Mouse (Mus musculus): ENCODE data around the gene Gabpa. TPM values are rescaled to one million over a fixed set of nuclear protein-coding genes. Genes with fewer than 3 reads are reported as not detected.

The Gabpa gene
- total RNA-seq (2014; fragmentation: Nextera tagmentation) (127 and 162 TPM in 2 replicates), total RNA-seq (2017) (69.1 and 80.6 TPM in 2 replicates), polyA plus RNA-seq (2012) (5.8 and 6.2 TPM in 2 replicates)

- TF ChIP-seq TAL1 (conservative IDR thresholded peaks at IDR 0.05; ENCODE audit: low read depth, low read length) (no peak), GATA1 (IDR thresholded peaks at IDR 0.05; ENCODE audit: borderline replicate concordance, low read length) (no peak), CTCF (IDR thresholded peaks at IDR 0.05; ENCODE audit: low read depth, low read length) (no peak), POLR2AphosphoS5 (IDR thresholded peaks at IDR 0.05; ENCODE audit: insufficient replicate concordance, low read depth, low read length) (no peak), GATA2 (IDR thresholded peaks at IDR 0.05; ENCODE audit: borderline replicate concordance, low read depth, low read length) (no peak)
- H3K36me3 ChIP-seq (replicated peaks), result peaks cover 63% of the 10 kb centered on the region
Measured at GRCm38 (mm10) chr16:84834745-84835440, at the start of gene Gabpa. Gabpa (plus strand) TSS chr16:84834925.

DNA sequence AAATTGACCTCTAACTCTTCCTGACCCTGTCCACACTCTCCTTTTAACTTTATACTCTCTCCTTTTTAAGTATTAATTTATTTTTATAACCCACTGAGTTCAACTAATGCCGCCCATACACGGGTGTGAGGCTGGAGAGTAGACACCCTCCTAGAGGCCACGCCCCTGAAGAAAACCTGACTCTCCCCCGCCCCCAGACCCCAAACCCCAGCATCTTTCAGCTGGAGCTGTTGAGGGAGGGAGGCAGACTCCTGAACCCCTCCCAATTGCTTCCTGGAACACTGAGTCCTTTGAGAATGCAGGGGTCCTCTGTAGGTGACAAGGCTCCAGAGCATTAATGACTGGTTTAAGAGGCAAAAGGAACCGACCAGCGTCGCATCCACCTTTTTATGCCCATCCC lies 49.8 kb upstream of the Gabpa start:
- DNase-seq (ENCODE audit: low spot score), result no peak
- no peak for ATAC-seq (ENCODE audit: extremely low read depth, insufficient number of reproducible peaks, low FRiP score, poor library complexity, severe bottlenecking)
- TF ChIP-seq POLR2AphosphoS5 (IDR thresholded peaks at IDR 0.05; ENCODE audit: insufficient replicate concordance, low read depth, low read length) (no peak), GATA1 (IDR thresholded peaks at IDR 0.05; ENCODE audit: borderline replicate concordance, low read length) (no peak), CTCF (IDR thresholded peaks at IDR 0.05; ENCODE audit: low read depth, low read length) (no peak), GATA2 (IDR thresholded peaks at IDR 0.05; ENCODE audit: borderline replicate concordance, low read depth, low read length) (no peak), TAL1 (conservative IDR thresholded peaks at IDR 0.05; ENCODE audit: low read depth, low read length) (no peak)
- H3K4me1 ChIP-seq (ENCODE audit: insufficient read depth, low read depth, low read length), result no peaks in the 10 kb centered on the region
- H3K9me3 ChIP-seq (replicated peaks), result no peaks in the 10 kb centered on the region
- no peak overlapping the region for H3K4me3 ChIP-seq (ENCODE audit: low read depth, low read length)
- H3K36me3 ChIP-seq (replicated peaks), result no peaks in the 10 kb centered on the region
- no peaks in the 10 kb centered on the region for H3K27me3 ChIP-seq (ENCODE audit: insufficient read depth, low read length)

More at GRCm38 (mm10) chr16:84834745-84835440, at the start of gene Gabpa:
- ATAC-seq (ENCODE audit: extremely low read depth, insufficient number of reproducible peaks, low FRiP score, poor library complexity, severe bottlenecking) (peak; percentile 92), DNase-seq (ENCODE audit: low spot score) (peak; percentile 77)
- peak within 1 kb of the TSS; percentile 81 for H3K4me3 ChIP-seq (ENCODE audit: low read depth, low read length)
- H3K4me1 ChIP-seq (ENCODE audit: insufficient read depth, low read depth, low read length), result peaks cover 40% of the 10 kb centered on the region
- no peaks in the 10 kb centered on the region for H3K27me3 ChIP-seq (ENCODE audit: insufficient read depth, low read length)
- no peaks in the 10 kb centered on the region for H3K9me3 ChIP-seq (replicated peaks)

- Histone ChIP-seq H3K36me3 (replicated peaks) (no peaks in the 10 kb centered on the region), H3K4me3 (ENCODE audit: low read depth, low read length) (no peak overlapping the region), H3K9me3 (replicated peaks) (peaks cover 3% of the 10 kb centered on the region), H3K27me3 (ENCODE audit: insufficient read depth, low read length) (no peaks in the 10 kb centered on the region), H3K4me1 (ENCODE audit: insufficient read depth, low read depth, low read length) (no peaks in the 10 kb centered on the region)
- TF ChIP-seq GATA2 (IDR thresholded peaks at IDR 0.05; ENCODE audit: borderline replicate concordance, low read depth, low read length) (no peak), TAL1 (conservative IDR thresholded peaks at IDR 0.05; ENCODE audit: low read depth, low read length) (no peak), POLR2AphosphoS5 (IDR thresholded peaks at IDR 0.05; ENCODE audit: insufficient replicate concordance, low read depth, low read length) (no peak)
- ATAC-seq (ENCODE audit: extremely low read depth, insufficient number of reproducible peaks, low FRiP score, poor library complexity, severe bottlenecking), result no peak
- no peak for DNase-seq (ENCODE audit: low spot score)
Measured at GRCm38 (mm10) chr16:84790595-84791165, 44.0 kb upstream of the Gabpa start.

GRCm38 (mm10) chr16:84793401-84793800 lies 41.3 kb upstream of the Gabpa start:
- no peak for DNase-seq (ENCODE audit: low spot score)
- no peaks in the 10 kb centered on the region for H3K27me3 ChIP-seq (ENCODE audit: insufficient read depth, low read length)
- H3K9me3 ChIP-seq (replicated peaks), result peaks cover 3% of the 10 kb centered on the region
- no peak for ATAC-seq (ENCODE audit: extremely low read depth, insufficient number of reproducible peaks, low FRiP score, poor library complexity, severe bottlenecking)
- TF ChIP-seq TAL1 (conservative IDR thresholded peaks at IDR 0.05; ENCODE audit: low read depth, low read length) (no peak), GATA2 (IDR thresholded peaks at IDR 0.05; ENCODE audit: borderline replicate concordance, low read depth, low read length) (no peak), POLR2AphosphoS5 (IDR thresholded peaks at IDR 0.05; ENCODE audit: insufficient replicate concordance, low read depth, low read length) (no peak), CTCF (IDR thresholded peaks at IDR 0.05; ENCODE audit: low read depth, low read length) (no peak), GATA1 (IDR thresholded peaks at IDR 0.05; ENCODE audit: borderline replicate concordance, low read length) (no peak)
- no peak overlapping the region for H3K4me3 ChIP-seq (ENCODE audit: low read depth, low read length)
- H3K36me3 ChIP-seq (replicated peaks), result no peaks in the 10 kb centered on the region
- H3K4me1 ChIP-seq (ENCODE audit: insufficient read depth, low read depth, low read length), result no peaks in the 10 kb centered on the region

- no peaks in the 10 kb centered on the region for H3K27me3 ChIP-seq (ENCODE audit: insufficient read depth, low read length)
- no peaks in the 10 kb centered on the region for H3K36me3 ChIP-seq (replicated peaks)
- no peak for ATAC-seq (ENCODE audit: extremely low read depth, insufficient number of reproducible peaks, low FRiP score, poor library complexity, severe bottlenecking)
- no peaks in the 10 kb centered on the region for H3K4me1 ChIP-seq (ENCODE audit: insufficient read depth, low read depth, low read length)
- peaks cover 3% of the 10 kb centered on the region for H3K9me3 ChIP-seq (replicated peaks)
- TF ChIP-seq GATA2 (IDR thresholded peaks at IDR 0.05; ENCODE audit: borderline replicate concordance, low read depth, low read length), result no peak
- TF ChIP-seq TAL1 (conservative IDR thresholded peaks at IDR 0.05; ENCODE audit: low read depth, low read length), result no peak
- TF ChIP-seq CTCF (IDR thresholded peaks at IDR 0.05; ENCODE audit: low read depth, low read length), result no peak
- no peak for TF ChIP-seq GATA1 (IDR thresholded peaks at IDR 0.05; ENCODE audit: borderline replicate concordance, low read length)
- TF ChIP-seq POLR2AphosphoS5 (IDR thresholded peaks at IDR 0.05; ENCODE audit: insufficient replicate concordance, low read depth, low read length), result no peak
- no peak for DNase-seq (ENCODE audit: low spot score)
- no peak overlapping the region for H3K4me3 ChIP-seq (ENCODE audit: low read depth, low read length)
Measured at GRCm38 (mm10) chr16:84795337-84795736, 39.4 kb upstream of the Gabpa start.

- Histone ChIP-seq H3K36me3 (replicated peaks) (no peaks in the 10 kb centered on the region), H3K27me3 (ENCODE audit: insufficient read depth, low read length) (no peaks in the 10 kb centered on the region), H3K4me3 (ENCODE audit: low read depth, low read length) (no peak overlapping the region), H3K4me1 (ENCODE audit: insufficient read depth, low read depth, low read length) (no peaks in the 10 kb centered on the region), H3K9me3 (replicated peaks) (no peaks in the 10 kb centered on the region)
- TF ChIP-seq CTCF (IDR thresholded peaks at IDR 0.05; ENCODE audit: low read depth, low read length) (no peak), GATA1 (IDR thresholded peaks at IDR 0.05; ENCODE audit: borderline replicate concordance, low read length) (no peak), GATA2 (IDR thresholded peaks at IDR 0.05; ENCODE audit: borderline replicate concordance, low read depth, low read length) (no peak), TAL1 (conservative IDR thresholded peaks at IDR 0.05; ENCODE audit: low read depth, low read length) (no peak), POLR2AphosphoS5 (IDR thresholded peaks at IDR 0.05; ENCODE audit: insufficient replicate concordance, low read depth, low read length) (no peak)
- ATAC-seq (ENCODE audit: extremely low read depth, insufficient number of reproducible peaks, low FRiP score, poor library complexity, severe bottlenecking) (no peak), DNase-seq (ENCODE audit: low spot score) (no peak)
Measured at GRCm38 (mm10) chr16:84796678-84797077, 38.0 kb upstream of the Gabpa start.
